8 mouse cellular contexts compared by ENCODE assay signal in the genomic region with DNA sequence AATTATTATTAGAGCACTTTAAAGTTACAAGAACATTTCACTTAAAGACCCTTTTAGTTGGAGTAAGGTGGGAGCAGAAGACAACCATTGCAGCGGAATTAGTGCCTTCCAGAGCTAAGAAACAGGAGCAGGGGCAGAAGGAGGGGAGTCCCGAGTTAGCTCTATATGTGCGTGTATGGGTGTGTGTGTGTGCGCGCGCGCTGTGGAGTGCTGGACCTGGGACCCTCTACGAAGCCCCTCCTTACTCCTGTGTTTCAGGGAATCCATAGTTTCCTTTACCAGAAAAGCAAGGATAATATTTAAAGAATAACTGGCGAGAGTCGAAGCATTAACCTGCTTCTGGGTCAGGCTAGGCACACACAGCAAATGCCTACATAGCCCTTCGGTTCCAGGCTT. TPM values are rescaled to one million over a fixed set of nuclear protein-coding genes. Genes with fewer than 3 reads are reported as not detected.
A peak's percentile ranks its signal among the peaks of the same experiment; 100 is the strongest.
DNase-seq lines count a peak whose midpoint lies in the region; ATAC-seq and TF ChIP-seq lines count a peak whose summit lies in the region.

No protein-coding gene starts in this region.

- peak overlapping the region; percentile 81 for H3K4me2 ChIP-seq in forebrain, embryonic 16.5 days (ENCODE audit: low read length)
- H3K4me2 ChIP-seq in liver, embryonic 15.5 days: peak overlapping the region; percentile 98

- DNase-seq in layer of hippocampus, adult 2 months (ENCODE audit: low spot score in 2 of 2): no peak
- no peak for DNase-seq in layer of hippocampus, postnatal 10 days (ENCODE audit: low spot score in 2 of 2)
- DNase-seq in adrenal gland, postnatal 25 days: no peak
- DNase-seq in adrenal gland, postnatal 36 days: no peak
- no peak for DNase-seq in urinary bladder, postnatal 25 days (ENCODE audit: low spot score)

- H3K9me3 ChIP-seq in forebrain, embryonic 16.5 days (ENCODE audit: control insufficient read depth, low read length): peaks cover 5% of the 10 kb centered on the region; the same call in 1 of the 2 replicates
- H3K9me3 ChIP-seq in liver, embryonic 15.5 days (replicated peaks): no peaks in the 10 kb centered on the region

- peak overlapping the region; percentile 74 for H3K9ac ChIP-seq in forebrain, embryonic 16.5 days (replicated peaks; ENCODE audit: low read depth, low read length)
- peak overlapping the region; percentile 67 for H3K9ac ChIP-seq in liver, embryonic 15.5 days

- H3K4me3 ChIP-seq in layer of hippocampus, adult 2 months: peak overlapping the region; percentile 95
- peak overlapping the region; percentile 97 for H3K4me3 ChIP-seq in bone marrow macrophage, adult 2 months (ENCODE audit: insufficient read depth, low read length)
- H3K4me3 ChIP-seq in forebrain, embryonic 16.5 days (replicated peaks; ENCODE audit: low read length): peak overlapping the region; percentile 78
- peak overlapping the region; percentile 79 for H3K4me3 ChIP-seq in liver, embryonic 15.5 days (replicated peaks)

- ATAC-seq in forebrain, embryonic 16.5 days: peak; percentile 68
- no peak for ATAC-seq in liver, embryonic 15.5 days (ENCODE audit: insufficient read depth)

- no peak for TF ChIP-seq POLR2A in bone marrow macrophage, adult 2 months (IDR thresholded peaks at IDR 0.05; ENCODE audit: borderline replicate concordance, low read depth, low read length)

- H3K4me1 ChIP-seq in bone marrow macrophage, adult 2 months (ENCODE audit: control insufficient read depth, insufficient read depth, low read length): peaks cover 14% of the 10 kb centered on the region
- peaks cover 22% of the 10 kb centered on the region for H3K4me1 ChIP-seq in forebrain, embryonic 16.5 days (replicated peaks; ENCODE audit: control insufficient read depth, insufficient read depth, low read length)
- peaks cover 19% of the 10 kb centered on the region for H3K4me1 ChIP-seq in liver, embryonic 15.5 days (replicated peaks)

- peak overlapping the region; percentile 99 for H3K27ac ChIP-seq in layer of hippocampus, adult 2 months
- 0 out of 2 replicates have a peak overlapping the region, but pooled peaks have one; percentile 14 for H3K27ac ChIP-seq in bone marrow macrophage, adult 2 months (ENCODE audit: insufficient read depth, low read depth, low read length)
- peak overlapping the region; percentile 87 for H3K27ac ChIP-seq in forebrain, embryonic 16.5 days (ENCODE audit: low read length)
- H3K27ac ChIP-seq in liver, embryonic 15.5 days (replicated peaks): no peak overlapping the region

- 3% methylated on average over 11 of the region's 11 CpGs for WGBS in forebrain, embryonic 16.5 days
- 8% methylated on average over 11 of the region's 11 CpGs for WGBS in liver, embryonic 15.5 days (ENCODE audit: insufficient replicate concordance)

- H3K36me3 ChIP-seq in forebrain, embryonic 16.5 days (ENCODE audit: control insufficient read depth, insufficient read depth): 0 out of 2 replicates have a peak, but pooled peaks cover under 1% of the 10 kb centered on the region
- 0 out of 2 replicates have a peak, but pooled peaks cover 4% of the 10 kb centered on the region for H3K36me3 ChIP-seq in liver, embryonic 15.5 days (replicated peaks)

- TF ChIP-seq CTCF in layer of hippocampus, adult 2 months (conservative IDR thresholded peaks at IDR 0.05): no peak
- no peak for TF ChIP-seq CTCF in bone marrow macrophage, adult 2 months (IDR thresholded peaks at IDR 0.05; ENCODE audit: low read depth, low read length)

- no peaks in the 10 kb centered on the region for H3K27me3 ChIP-seq in forebrain, embryonic 16.5 days (replicated peaks; ENCODE audit: control insufficient read depth, insufficient read depth, low read length)
- H3K27me3 ChIP-seq in liver, embryonic 15.5 days: peaks cover 10% of the 10 kb centered on the region; the same call in 1 of the 2 replicates

RNA-seq across cellular contexts. Expression of a gene that starts 0.6 kb away (rescaled TPM):
- 10 to 100 TPM; 46.8 to 49.1 TPM for total RNA-seq in layer of hippocampus, adult 2 months (2021)
- 10 to 100 TPM; 57.9 to 66.2 TPM for total RNA-seq in layer of hippocampus, postnatal 10 days (2021)
- 28.0 and 32.2 TPM in 2 replicates for polyA plus RNA-seq in bone marrow macrophage, adult 2 months (2012; ENCODE audit: insufficient read depth, insufficient read length, missing spikeins)
- polyA plus RNA-seq in forebrain, embryonic 16.5 days (2015; fragmentation: Nextera tagmentation; extraction: Ambion mirVana): 144 and 148 TPM in 2 replicates
- 30.1 and 32.8 TPM in 2 replicates for polyA plus RNA-seq in liver, embryonic 15.5 days (2015; fragmentation: Nextera tagmentation; extraction: Ambion mirVana)
- 71.6 and 81.9 TPM in 2 replicates for total RNA-seq in adrenal gland, postnatal 25 days (2021)
- total RNA-seq in adrenal gland, postnatal 36 days (2021): 100 to 1,000 TPM in 1 of 2 experiments, 10 to 100 TPM in 1; 84.1 to 117 TPM

RNA-seq across cellular contexts. Expression of a gene that starts 0.7 kb away (rescaled TPM):
- total RNA-seq in layer of hippocampus, adult 2 months (2021): not detected
- total RNA-seq in layer of hippocampus, postnatal 10 days (2021): under 1 TPM in 1 of 2 experiments, not detected in 1; 0.31 TPM
- polyA plus RNA-seq in bone marrow macrophage, adult 2 months (2012; ENCODE audit: insufficient read depth, insufficient read length, missing spikeins): not detected in 2 replicates
- polyA plus RNA-seq in forebrain, embryonic 16.5 days (2015; fragmentation: Nextera tagmentation; extraction: Ambion mirVana): 0.25 and 0.52 TPM in 2 replicates
- not detected in 2 replicates for polyA plus RNA-seq in liver, embryonic 15.5 days (2015; fragmentation: Nextera tagmentation; extraction: Ambion mirVana)
- not detected in 2 replicates for total RNA-seq in adrenal gland, postnatal 25 days (2021)
- total RNA-seq in adrenal gland, postnatal 36 days (2021): not detected

RNA-seq across cellular contexts. Expression of a gene that starts 0.7 kb away (rescaled TPM):
- 10 to 100 TPM; 31.1 to 33.7 TPM for total RNA-seq in layer of hippocampus, adult 2 months (2021)
- total RNA-seq in layer of hippocampus, postnatal 10 days (2021): 10 to 100 TPM; 15.3 to 17.8 TPM
- polyA plus RNA-seq in bone marrow macrophage, adult 2 months (2012; ENCODE audit: insufficient read depth, insufficient read length, missing spikeins): 6.7 and 7.2 TPM in 2 replicates
- polyA plus RNA-seq in forebrain, embryonic 16.5 days (2015; fragmentation: Nextera tagmentation; extraction: Ambion mirVana): 13.8 and 15.0 TPM in 2 replicates
- polyA plus RNA-seq in liver, embryonic 15.5 days (2015; fragmentation: Nextera tagmentation; extraction: Ambion mirVana): 0.85 and 1.1 TPM in 2 replicates
- 23.6 and 33.2 TPM in 2 replicates for total RNA-seq in adrenal gland, postnatal 25 days (2021)
- total RNA-seq in adrenal gland, postnatal 36 days (2021): 10 to 100 TPM; 26.4 to 59.1 TPM
